Mouse (Mus musculus) thymus, postnatal 0 days (tissue): ENCODE data around the gene Plekhd1. TPM values are rescaled to one million over a fixed set of nuclear protein-coding genes. Genes with fewer than 3 reads are reported as not detected.

Source experiments
- DNase-seq: peaks from one replicate; pipeline ENCODE4 v3.0.0-alpha.2; 2015; ENCODE audit warnings: low spot score
- polyA plus RNA-seq: library from polyadenylated mRNA; unstranded; fragments of >200 nt; fragmentation: Nextera tagmentation; extraction: Ambion mirVana; gene quantifications from 2 replicates; pipeline ENCODE4 v1.2.1, GENCODE M21; 2015

The Plekhd1 gene
- polyA plus RNA-seq, 1 experiment from 2014 or later: 0.16 TPM

DNA sequence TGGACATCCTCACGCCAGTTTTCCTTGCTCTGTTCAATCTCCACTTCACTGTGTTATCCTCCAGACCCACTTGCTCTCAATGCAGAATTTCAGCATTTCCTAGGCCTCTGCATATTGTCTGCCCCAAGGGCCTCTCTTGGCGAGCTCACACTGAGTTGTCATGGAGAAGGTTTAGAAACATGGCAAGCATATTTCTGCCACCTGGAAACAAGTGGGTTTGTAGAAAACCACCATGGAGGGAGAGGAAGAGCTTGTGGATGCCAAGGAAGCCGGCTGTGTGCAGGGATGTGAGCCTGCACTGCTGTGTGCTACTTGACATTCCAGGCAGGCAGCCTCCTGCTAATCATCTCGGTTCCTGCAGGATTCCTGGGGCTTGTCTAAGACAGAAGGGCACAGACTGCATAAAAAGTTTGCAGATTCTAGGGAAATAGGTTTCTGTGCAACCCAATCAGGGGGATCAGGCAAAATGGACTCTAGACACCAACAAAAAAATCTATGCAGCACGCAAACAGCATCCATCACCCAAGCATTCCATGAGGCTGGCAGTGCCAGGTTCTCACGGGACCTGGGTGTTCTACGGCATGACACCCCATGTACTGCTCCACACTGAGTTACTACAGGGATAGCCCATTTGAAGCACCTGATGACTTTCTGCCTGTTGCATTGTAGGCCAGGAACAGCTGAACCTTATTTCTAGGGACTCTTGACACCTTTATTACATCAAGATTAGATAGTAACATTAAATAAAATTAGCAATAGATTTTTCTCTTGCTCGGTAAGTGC is 53.8 kb downstream of the Plekhd1 start:
- DNase-seq: no peak

- no peak for DNase-seq
These were observed 59.2 kb downstream of the Plekhd1 start for GRCm38 (mm10) chr12:80751556-80751955.

- peak; percentile 32 for DNase-seq
These were observed 65.6 kb downstream of the Plekhd1 start for GRCm38 (mm10) chr12:80757751-80758558.

DNA sequence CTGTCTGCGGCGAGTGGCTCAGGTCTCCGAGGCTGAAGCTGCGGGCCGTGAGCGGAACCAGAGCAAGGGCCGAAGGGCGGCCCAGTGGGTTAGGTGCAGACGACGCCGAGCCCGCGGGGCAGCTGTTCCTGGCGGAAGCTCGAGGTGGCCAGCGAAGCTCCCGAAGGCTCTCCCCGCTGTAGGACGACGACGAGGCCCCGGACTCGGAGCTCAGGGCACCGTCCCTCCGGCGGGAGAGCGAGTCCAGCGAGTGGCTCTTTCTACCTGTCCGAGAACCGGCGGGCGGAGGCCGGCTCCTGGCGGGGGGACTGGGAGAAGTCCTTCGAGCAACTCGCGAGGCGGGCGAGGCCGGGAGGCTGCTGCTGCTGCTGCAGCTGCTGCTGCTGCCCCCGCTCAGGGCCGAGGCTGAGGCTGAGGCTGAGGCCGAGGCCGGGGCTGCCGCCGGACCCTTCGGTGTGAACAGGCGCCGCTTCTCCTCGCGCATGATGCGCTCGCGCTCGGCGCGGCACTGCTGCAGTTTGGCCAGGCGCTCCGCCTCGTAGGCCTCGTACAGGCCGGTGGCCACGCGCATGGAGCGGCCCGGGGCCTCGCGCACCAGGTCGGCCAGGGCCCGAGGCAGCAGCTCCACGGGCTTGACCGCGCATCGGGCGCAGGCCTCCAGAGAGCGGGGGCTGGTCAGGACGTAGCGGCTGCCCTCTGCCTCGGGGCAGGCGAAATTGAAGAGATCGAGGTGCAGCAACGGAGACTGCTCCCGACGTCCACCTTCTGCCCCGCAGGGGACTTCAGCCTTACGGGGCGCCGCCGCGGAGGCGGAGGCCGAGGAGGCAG is 66.4 kb downstream of the Plekhd1 start:
- DNase-seq: no peak

DNA sequence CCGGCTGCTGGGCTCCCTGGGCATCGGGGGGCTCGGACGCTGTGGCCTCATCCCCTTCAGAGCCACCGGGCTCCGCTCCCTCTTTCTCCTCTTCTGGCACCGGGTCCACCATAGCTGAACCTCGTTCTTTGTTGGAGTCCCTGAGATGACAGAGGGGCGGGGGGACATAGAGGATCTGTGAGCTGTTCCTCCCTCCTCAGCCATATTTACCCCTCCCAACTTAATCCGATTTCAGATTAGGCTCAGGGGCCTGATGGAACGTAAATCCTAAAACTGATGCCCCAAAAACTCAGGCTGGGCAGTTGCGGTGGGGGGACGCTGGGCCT is 67.0 kb downstream of the Plekhd1 start:
- no peak for DNase-seq

DNA sequence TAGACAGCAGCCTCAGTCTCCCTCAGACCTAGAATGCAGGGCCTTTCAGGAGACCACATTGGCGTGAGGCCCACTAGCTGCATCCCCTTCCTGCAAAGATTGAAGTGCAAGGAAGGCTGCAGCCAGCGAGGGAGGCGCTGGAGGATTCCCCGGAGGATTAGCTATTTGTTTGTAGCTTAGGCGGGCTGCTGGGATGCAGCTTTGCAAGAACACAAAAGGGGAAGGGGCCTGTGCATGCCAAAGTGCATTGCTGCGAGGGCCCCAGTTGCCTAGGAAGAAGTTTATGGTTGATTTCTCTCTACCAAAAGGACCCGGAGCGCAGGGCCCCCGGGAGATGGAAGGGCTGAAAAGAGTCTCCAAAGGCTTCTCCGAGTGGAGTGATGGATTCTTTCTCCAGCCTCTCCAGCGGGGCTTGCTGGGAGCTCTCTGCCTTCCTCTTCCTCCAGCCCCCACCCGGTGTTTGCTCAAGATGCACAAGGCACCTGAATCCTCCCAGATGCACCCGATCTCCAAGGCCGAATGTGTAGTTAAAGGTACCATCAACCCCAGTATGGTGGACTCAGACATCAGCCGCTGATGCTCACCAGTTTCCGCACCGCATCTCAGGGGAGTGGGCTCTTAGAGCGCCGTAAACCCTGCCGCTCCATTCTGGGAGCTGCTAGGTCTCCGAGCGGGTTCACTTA is 67.5 kb downstream of the Plekhd1 start:
- no peak for DNase-seq

GRCm38 (mm10) chr12:80760396-80760801 is 68.0 kb downstream of the Plekhd1 start, which contains the start of gene Ccdc177:
Gene Ccdc177, minus strand, starts transcription at chr12:80760687.
- DNase-seq: peak; percentile 81

- no peak for DNase-seq
These were observed 70.6 kb downstream of the Plekhd1 start for GRCm38 (mm10) chr12:80762982-80763381.

- DNase-seq: no peak
These were observed 71.7 kb downstream of the Plekhd1 start for GRCm38 (mm10) chr12:80764116-80764515.

- peak; percentile 73 for DNase-seq
These were observed 77.3 kb downstream of the Plekhd1 start for GRCm38 (mm10) chr12:80769697-80770096.

Other genes with a start within 250 kb of the Plekhd1 start
- 18.3 and 19.1 TPM in 2 replicates for gene Exd2, start 229.5 kb upstream of the Plekhd1 start, polyA plus RNA-seq
- 2.2 and 2.4 TPM in 2 replicates for gene Galnt16, start 174.3 kb upstream of the Plekhd1 start, polyA plus RNA-seq
- gene Slc39a9, start 48.7 kb upstream of the Plekhd1 start, polyA plus RNA-seq: 16.7 and 17.6 TPM in 2 replicates
- 245 and 278 TPM in 2 replicates for gene Erh, start 48.2 kb upstream of the Plekhd1 start, polyA plus RNA-seq
- gene Ccdc177, start 68.1 kb downstream of the Plekhd1 start, polyA plus RNA-seq: 0.03 TPM in 1 of 2 replicates, not detected in the other
- gene Susd6, start 97.9 kb downstream of the Plekhd1 start, polyA plus RNA-seq: 21.0 and 21.1 TPM in 2 replicates